Mouse (Mus musculus) intestine, embryonic 15.5 days (tissue): ENCODE measurements around the gene Nrg4. TPM values are rescaled to one million over a fixed set of nuclear protein-coding genes. Genes with fewer than 3 reads are reported as not detected.
A peak's percentile ranks its signal among the peaks of the same experiment; 100 is the strongest.
"Not testable (repeated sequence)": the region's sequence is repeated elsewhere in the genome, so short reads cannot be mapped to it uniquely, and the experiment has no call there.

Experiments used
- ATAC-seq: fragments of 200-750 bp; cut with Nextera tagmentation; 2 replicates; pipeline ENCODE4 v1.8.0; 2017; ENCODE audit warnings: moderate TSS enrichment, moderate library complexity
- H3K27ac ChIP-seq: fragments of 300-500 bp; sonication (generic); 2 replicates; pipeline ENCODE4 v1.5.1; 2015; ENCODE audit warnings: mild to moderate bottlenecking, inconsistent platforms
- H3K27me3 ChIP-seq: fragments of 300-500 bp; sonication (generic); replicated peaks from 2 replicates; pipeline ENCODE4 v1.6.1; 2015; ENCODE audit warnings: inconsistent platforms
- H3K36me3 ChIP-seq: fragments of 300-500 bp; sonication (generic); 2 replicates; pipeline ENCODE4 v1.6.1; 2015; ENCODE audit warnings: inconsistent platforms
- H3K4me1 ChIP-seq: fragments of 300-500 bp; sonication (generic); replicated peaks from 2 replicates; pipeline ENCODE4 v1.6.1; 2015; ENCODE audit warnings: inconsistent platforms
- H3K4me2 ChIP-seq: fragments of 300-500 bp; sonication (generic); replicated peaks from 2 replicates; pipeline ENCODE4 v1.6.1; 2015; ENCODE audit warnings: mild to moderate bottlenecking, inconsistent platforms
- H3K4me3 ChIP-seq: fragments of 300-500 bp; sonication (generic); replicated peaks from 2 replicates; pipeline ENCODE4 v1.5.1; 2015; ENCODE audit warnings: inconsistent platforms
- H3K9ac ChIP-seq: fragments of 300-500 bp; sonication (generic); 2 replicates; pipeline ENCODE4 v1.6.1; 2015; ENCODE audit warnings: inconsistent platforms
- H3K9me3 ChIP-seq: fragments of 300-500 bp; sonication (generic); 2 replicates; pipeline ENCODE4 v1.6.1; 2016; ENCODE audit warnings: inconsistent platforms
- WGBS: fragments of 180-500 bp; shearing (Covaris S2); methylation state at CpG from one replicate; pipeline ENCODE4 v1.1.7; 2015; 5-methylcytosine and 5-hydroxymethylcytosine counted together
- polyA plus RNA-seq: library from polyadenylated mRNA; unstranded; fragments of >200 nt; fragmentation: Nextera tagmentation; extraction: Ambion mirVana; gene quantifications from 2 replicates; pipeline ENCODE4 v1.2.1, GENCODE M21; 2015

The Nrg4 gene
- polyA plus RNA-seq, 1 experiment from 2014 or later, result 1.1 TPM

DNA sequence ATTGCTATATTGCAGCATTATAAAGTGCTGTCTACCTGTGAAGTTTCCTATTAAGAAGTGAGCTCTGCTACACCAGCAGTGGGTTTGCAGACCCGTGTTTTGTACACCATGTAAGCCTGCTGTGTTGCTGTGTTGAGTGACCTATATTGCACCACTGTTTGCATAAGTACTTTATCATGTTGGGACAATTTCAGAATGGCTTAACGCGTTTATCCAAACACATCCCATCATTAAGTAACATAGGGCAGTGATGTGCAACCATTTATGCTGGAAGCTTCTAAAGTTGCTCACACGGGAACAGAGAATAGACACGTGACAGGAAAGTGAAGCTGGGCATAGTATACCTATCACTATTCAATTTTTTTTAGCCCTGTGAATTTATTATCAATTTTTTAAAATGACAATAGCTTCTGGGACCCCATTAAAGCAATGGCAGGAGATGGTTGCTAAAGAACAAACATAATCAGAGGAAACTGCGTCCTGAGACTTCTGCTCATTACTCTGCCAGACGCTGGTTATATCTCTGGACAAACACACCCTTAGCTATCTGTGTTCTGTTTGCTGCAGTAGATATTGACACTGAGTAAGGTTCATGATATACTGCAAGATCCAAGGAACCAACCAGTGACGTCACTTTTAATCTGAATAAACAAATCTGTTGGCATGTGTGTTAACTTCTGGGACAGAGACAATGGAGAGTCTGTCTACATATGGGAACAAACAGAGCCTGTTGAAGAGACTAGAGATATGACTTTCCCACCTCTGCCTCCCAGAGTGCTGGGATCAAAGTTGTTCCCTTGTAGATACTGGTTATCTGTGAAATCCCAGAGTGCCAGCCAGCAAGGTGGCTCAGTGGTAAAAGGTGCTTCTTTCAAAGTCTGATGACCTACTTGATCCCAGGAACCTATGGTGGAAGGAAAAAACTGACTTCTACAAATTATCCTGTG, 62.0 kb downstream of the Nrg4 start:
- Histone ChIP-seq H3K9me3 (no peaks in the 10 kb centered on the region), H3K4me2 (no peak overlapping the region), H3K9ac (no peak overlapping the region), H3K36me3 (no peaks in the 10 kb centered on the region), H3K4me1 (no peaks in the 10 kb centered on the region), H3K27ac (no peak overlapping the region), H3K4me3 (no peak overlapping the region), H3K27me3 (no peaks in the 10 kb centered on the region)
- ATAC-seq, result peak; percentile 81
- 55% methylated on average over 8 of the region's 8 CpGs for WGBS

DNA sequence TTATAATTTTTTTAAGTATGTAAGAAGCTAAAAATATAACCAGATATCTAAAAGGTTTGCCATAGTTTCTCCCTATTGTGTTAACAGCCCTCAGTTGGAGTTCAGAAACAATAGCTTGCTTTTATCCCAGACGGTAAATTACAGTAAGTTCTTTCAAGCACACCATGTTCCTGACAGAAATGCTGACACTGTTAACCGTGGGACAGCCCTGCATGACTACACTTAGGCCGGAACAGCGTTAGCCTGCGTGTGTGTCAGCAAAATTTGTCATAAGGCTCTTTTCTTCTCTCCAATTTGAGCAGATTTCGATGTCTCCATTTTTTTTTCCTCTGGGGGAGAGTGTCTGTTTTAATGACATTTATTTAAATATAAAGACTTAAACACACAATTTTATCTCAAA, 66.9 kb downstream of the Nrg4 start:
- Histone ChIP-seq H3K36me3 (no peaks in the 10 kb centered on the region), H3K27ac (no peak overlapping the region), H3K4me2 (no peak overlapping the region), H3K4me3 (no peak overlapping the region), H3K27me3 (no peaks in the 10 kb centered on the region), H3K4me1 (no peaks in the 10 kb centered on the region), H3K9ac (no peak overlapping the region), H3K9me3 (no peaks in the 10 kb centered on the region)
- no peak for ATAC-seq
- 72% methylated on average over 6 of the region's 6 CpGs for WGBS

DNA sequence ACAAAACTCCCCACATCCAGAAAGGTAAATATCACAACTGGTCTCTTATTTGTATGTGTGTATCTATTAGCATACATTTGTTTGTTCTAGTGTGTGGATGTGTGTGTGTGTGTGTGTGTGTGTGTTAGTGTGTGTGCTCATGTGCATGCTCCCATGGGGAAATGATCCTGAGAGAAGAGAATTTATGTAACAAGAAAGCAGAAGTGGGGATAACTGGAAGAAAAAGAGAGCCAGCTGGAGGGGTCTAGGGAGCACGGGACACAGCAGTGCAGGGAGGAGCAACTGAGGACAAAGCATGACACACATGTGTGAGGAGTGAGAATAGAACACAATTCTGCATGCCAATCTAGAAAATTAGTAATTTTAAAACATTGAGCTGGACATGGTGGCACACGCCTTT, 69.5 kb downstream of the Nrg4 start:
- 94% methylated on average over 2 of the region's 2 CpGs for WGBS
- no peak for ATAC-seq
- Histone ChIP-seq H3K27ac (no peak overlapping the region), H3K4me3 (no peak overlapping the region), H3K4me1 (no peaks in the 10 kb centered on the region), H3K27me3 (no peaks in the 10 kb centered on the region), H3K4me2 (no peak overlapping the region), H3K9ac (no peak overlapping the region), H3K9me3 (no peaks in the 10 kb centered on the region), H3K36me3 (no peaks in the 10 kb centered on the region)

DNA sequence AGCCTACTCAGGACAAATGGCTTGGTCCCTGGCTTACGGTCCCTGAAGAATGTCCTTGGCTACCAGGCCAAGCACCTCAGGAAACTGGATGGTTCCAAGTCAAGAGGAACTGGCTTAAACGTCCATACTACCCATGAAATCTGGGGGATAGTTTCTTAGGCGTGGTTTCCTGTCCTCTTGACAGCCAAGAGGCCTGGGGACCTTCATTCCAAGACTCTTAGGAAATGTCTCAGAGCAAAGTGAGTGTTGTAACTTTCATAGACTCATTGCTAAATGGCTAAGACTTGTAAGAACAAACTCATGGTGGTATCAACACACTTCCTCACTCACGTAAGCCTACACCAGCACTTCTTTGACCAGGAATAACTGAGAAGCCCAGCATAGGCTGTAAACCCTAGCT, 71.0 kb downstream of the Nrg4 start:
- no peaks in the 10 kb centered on the region for H3K4me1 ChIP-seq
- H3K27ac ChIP-seq, result no peak overlapping the region
- H3K9ac ChIP-seq, result no peak overlapping the region
- no peak for ATAC-seq
- H3K27me3 ChIP-seq, result no peaks in the 10 kb centered on the region
- no peak overlapping the region for H3K4me3 ChIP-seq
- H3K9me3 ChIP-seq, result no peaks in the 10 kb centered on the region
- 65% methylated on average over 4 of the region's 4 CpGs for WGBS
- H3K4me2 ChIP-seq, result no peak overlapping the region
- no peaks in the 10 kb centered on the region for H3K36me3 ChIP-seq

DNA sequence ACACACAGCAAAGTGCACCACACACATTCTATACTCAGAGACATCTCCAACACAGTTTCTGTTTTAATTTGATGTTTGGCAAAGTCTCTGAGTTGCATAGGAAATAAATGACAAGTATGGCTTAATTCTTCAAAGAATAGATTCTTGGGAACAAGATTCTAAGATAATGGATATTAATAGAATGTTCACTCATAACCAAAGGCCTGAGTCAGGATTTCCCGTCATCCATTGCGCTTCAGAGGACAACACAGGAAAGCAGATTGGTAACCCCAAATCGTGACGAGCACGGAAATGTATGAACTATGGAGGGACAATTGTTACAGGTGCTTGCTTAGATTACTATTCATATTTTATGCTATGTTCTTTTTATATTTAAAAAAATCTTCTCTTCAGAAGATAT, 71.6 kb downstream of the Nrg4 start:
- H3K27me3 ChIP-seq, result no peaks in the 10 kb centered on the region
- no peak overlapping the region for H3K4me3 ChIP-seq
- no peaks in the 10 kb centered on the region for H3K4me1 ChIP-seq
- H3K27ac ChIP-seq, result no peak overlapping the region
- WGBS, result 90% methylated on average over 5 of the region's 5 CpGs
- ATAC-seq, result no peak
- H3K9ac ChIP-seq, result no peak overlapping the region
- H3K4me2 ChIP-seq, result no peak overlapping the region
- no peaks in the 10 kb centered on the region for H3K36me3 ChIP-seq
- H3K9me3 ChIP-seq, result no peaks in the 10 kb centered on the region

DNA sequence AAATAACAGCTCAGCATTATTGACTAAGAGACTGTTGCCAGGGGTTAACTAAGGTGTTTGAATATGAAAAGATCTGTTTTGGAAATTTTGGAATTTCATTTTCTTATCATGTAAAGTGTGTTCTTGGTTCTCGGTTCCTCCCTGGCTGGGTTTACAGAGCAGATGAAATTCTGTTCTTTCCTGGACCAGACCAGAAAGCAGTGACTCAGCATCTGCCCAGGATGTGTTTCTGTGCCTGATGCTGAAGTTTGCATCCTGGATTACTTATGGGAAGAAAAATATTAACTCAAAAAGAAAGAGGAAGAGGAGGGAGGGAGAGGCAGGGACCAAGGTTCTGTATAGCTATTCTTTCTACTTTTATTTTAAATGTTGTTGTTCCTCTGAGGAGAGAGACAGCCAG, 72.8 kb downstream of the Nrg4 start:
- 76% methylated on average over 1 of the region's 1 CpGs for WGBS
- Histone ChIP-seq H3K27ac (no peak overlapping the region), H3K4me3 (no peak overlapping the region), H3K9me3 (no peaks in the 10 kb centered on the region), H3K27me3 (no peaks in the 10 kb centered on the region), H3K9ac (no peak overlapping the region), H3K36me3 (no peaks in the 10 kb centered on the region), H3K4me1 (no peaks in the 10 kb centered on the region), H3K4me2 (no peak overlapping the region)
- ATAC-seq, result no peak

DNA sequence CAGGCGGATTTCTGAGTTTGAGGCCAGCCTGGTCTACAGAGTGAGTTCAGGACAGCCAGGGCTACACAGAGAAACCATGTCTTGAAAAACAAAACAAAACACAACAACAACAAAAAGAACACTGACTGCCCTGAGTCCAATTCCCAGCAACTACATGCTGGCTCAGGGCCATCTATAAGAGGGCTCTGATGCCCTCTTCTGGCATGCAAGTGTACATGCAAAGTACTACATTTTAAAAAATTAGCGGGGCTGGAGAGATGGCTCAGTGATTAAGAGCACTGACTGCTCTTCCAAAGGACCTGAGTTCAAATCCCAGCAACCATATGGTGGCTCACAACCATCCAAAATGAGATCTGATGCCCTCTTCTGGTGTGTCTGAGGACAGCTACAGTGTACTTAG, 74.5 kb downstream of the Nrg4 start:
- not testable (repeated sequence) for H3K36me3 ChIP-seq, H3K4me2 ChIP-seq, H3K9me3 ChIP-seq, H3K27ac ChIP-seq, H3K9ac ChIP-seq, H3K27me3 ChIP-seq, ATAC-seq, H3K4me1 ChIP-seq, H3K4me3 ChIP-seq
- 59% methylated on average over 2 of the region's 2 CpGs for WGBS

DNA sequence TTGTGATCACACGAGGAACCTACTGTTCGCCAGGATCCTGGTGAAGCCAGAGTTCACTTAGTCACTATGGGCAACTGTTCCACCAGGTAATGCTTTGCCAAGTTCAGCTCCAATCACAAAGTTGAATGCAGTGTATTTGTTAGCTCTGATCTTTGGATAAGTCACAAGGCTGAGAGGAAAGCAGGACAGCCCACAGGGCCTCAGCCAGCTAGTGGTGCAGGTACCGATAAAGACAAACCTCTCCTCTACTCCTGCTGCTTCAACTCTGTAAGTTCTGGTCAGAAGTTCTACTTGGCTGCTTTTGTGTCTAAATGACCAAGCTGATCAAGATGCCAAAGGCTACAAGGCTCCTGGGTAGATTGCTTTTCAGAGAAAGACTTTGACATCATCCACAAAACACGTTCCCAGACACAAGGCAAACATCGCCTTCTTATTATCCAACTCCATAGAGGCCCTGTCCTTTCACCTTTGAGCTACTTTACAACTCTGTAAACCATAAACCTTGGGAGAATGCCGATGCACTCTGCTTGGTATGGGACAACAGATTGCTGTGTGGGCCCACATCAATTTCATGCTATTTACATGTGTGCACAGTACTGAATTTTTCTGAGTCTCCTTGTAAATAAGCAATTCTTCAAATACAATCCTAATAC, 75.9 kb downstream of the Nrg4 start:
- no peaks in the 10 kb centered on the region for H3K27me3 ChIP-seq
- H3K27ac ChIP-seq, result peak overlapping the region; percentile 40
- no peak overlapping the region for H3K4me3 ChIP-seq
- H3K9me3 ChIP-seq, result no peaks in the 10 kb centered on the region
- no peaks in the 10 kb centered on the region for H3K4me1 ChIP-seq
- no peak overlapping the region for H3K9ac ChIP-seq
- ATAC-seq, result peak; percentile 93
- H3K36me3 ChIP-seq, result no peaks in the 10 kb centered on the region
- 68% methylated on average over 6 of the region's 6 CpGs for WGBS
- H3K4me2 ChIP-seq, result no peak overlapping the region

DNA sequence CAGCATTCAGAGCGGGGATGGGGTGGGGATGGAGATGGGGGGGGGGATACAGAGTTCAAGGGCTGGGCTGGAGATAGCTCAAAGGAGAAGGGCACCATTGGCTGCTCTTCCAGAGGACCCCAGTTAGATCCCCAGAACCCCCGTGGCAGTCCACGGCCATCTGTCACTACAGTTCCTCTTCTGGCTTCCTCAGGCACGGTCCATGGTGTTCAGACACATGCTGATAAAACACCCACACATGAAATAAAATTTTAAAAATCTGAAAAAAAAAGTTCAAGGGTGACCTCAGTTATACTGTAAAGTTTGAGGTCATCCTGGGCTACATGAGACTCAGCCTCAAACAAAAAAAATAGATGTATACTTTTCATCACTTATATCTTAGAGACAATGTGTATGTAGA, 78.2 kb downstream of the Nrg4 start:
- Histone ChIP-seq H3K9me3 (no peaks in the 10 kb centered on the region), H3K4me3 (no peak overlapping the region), H3K27ac (no peak overlapping the region), H3K9ac (no peak overlapping the region), H3K27me3 (no peaks in the 10 kb centered on the region), H3K36me3 (no peaks in the 10 kb centered on the region), H3K4me2 (no peak overlapping the region), H3K4me1 (no peaks in the 10 kb centered on the region)
- WGBS, result 79% methylated on average over 4 of the region's 4 CpGs
- ATAC-seq, result no peak

DNA sequence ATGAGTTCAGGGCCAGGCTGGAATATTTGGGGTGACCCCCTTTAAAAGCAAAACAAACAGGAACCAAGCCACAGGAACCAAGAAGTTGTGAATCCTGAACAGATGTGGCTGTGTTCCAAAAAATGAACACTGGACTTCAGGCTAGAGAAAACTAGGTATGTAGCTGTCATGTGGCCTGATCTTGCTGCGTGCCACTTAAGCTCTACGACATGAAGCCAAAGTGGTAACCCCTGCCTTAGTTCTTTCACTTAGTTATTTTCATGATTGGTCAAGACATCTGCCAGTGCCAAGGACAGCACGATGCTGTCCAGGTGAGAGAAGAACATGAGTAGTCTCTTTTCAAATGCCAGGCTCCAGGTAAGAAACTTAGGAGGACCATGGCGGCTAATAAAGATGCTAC, 79.7 kb downstream of the Nrg4 start:
- Histone ChIP-seq H3K4me1 (no peaks in the 10 kb centered on the region), H3K27ac (no peak overlapping the region), H3K36me3 (no peaks in the 10 kb centered on the region), H3K4me2 (no peak overlapping the region), H3K9me3 (no peaks in the 10 kb centered on the region), H3K27me3 (no peaks in the 10 kb centered on the region), H3K9ac (no peak overlapping the region), H3K4me3 (no peak overlapping the region)
- 95% methylated on average over 4 of the region's 4 CpGs for WGBS
- ATAC-seq, result no peak

DNA sequence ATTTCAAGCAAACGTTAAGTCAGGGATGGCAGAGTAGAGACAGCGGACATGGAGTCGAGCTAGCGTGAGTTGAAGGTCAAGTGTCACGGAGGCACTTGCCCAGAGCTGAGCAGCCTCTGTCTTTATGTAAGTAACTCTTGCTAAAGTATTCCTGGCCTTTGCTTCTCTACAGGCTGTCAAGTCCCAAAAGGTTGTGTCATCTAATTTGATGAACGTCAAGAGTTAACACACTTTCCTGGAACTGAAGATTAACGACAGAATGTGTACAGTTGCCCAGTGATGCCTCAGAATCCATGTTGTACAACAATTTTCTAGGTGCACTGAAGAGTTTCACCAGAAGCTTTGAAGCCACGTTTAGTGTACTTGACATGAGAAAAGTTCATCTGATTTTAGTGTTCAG, 80.2 kb downstream of the Nrg4 start:
- no peak overlapping the region for H3K9ac ChIP-seq
- H3K4me1 ChIP-seq, result no peaks in the 10 kb centered on the region
- 61% methylated on average over 8 of the region's 8 CpGs for WGBS
- no peaks in the 10 kb centered on the region for H3K9me3 ChIP-seq
- no peak for ATAC-seq
- H3K27ac ChIP-seq, result no peak overlapping the region
- H3K27me3 ChIP-seq, result no peaks in the 10 kb centered on the region
- no peak overlapping the region for H3K4me2 ChIP-seq
- H3K36me3 ChIP-seq, result no peaks in the 10 kb centered on the region
- H3K4me3 ChIP-seq, result no peak overlapping the region

DNA sequence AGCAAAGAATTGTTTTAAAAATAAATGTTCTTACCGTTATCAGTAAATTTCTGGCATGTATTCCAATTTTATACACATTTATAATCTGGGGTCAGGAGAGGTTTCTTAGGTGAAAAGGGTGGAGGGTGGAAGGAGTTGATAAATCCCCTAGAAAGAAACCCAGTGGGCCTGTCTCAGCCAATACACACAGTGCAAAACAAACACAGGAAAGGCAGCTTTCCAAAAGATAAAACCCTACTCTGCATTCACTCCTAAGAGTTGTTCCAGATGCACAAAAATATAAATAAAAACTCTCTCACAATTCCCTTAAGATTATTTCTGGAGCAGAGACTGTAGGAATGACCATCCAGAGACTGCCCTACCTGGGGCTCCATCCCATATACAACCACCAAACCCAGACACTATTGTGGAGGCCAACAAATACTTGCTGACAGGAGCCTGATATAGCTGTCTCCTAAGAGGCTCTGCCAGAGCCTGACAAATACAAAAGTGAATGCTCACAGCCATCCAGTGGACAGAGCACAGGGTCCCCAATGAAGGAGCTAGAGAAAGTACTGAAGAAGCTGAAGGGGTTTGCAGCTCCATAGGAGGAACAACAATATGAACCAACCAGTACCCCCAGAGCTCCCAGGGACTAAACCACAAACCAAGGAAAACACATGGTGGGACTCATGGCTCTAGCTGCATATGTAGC, 81.4 kb downstream of the Nrg4 start:
- not testable (repeated sequence) for H3K4me2 ChIP-seq, H3K27me3 ChIP-seq, H3K27ac ChIP-seq, H3K4me3 ChIP-seq, H3K36me3 ChIP-seq, H3K9ac ChIP-seq, H3K9me3 ChIP-seq, ATAC-seq, H3K4me1 ChIP-seq
- 83% methylated on average over 1 of the region's 1 CpGs for WGBS
